ENCODE assay signal across 10 mouse cellular contexts in genomic region chr1:153679653-153680052, GRCm38 (mm10). TPM values are rescaled to one million over a fixed set of nuclear protein-coding genes. Genes with fewer than 3 reads are reported as not detected.
DNase-seq lines count a peak whose midpoint lies in the region; ATAC-seq lines count a peak whose summit lies in the region.
"Had no signal": no experiment of that assay in that cellular context is flagged by ENCODE, and none has a peak within 500 bp of the region (broad histone marks: within the 10 kb centered on the region; RNA-seq: fewer than 3 reads in every experiment).

No protein-coding gene starts in this region.

- peaks cover 38% of the 10 kb centered on the region for H3K4me1 ChIP-seq in forebrain, embryonic 10.5 days
- peaks cover 9% of the 10 kb centered on the region for H3K4me1 ChIP-seq in forebrain, embryonic 14.5 days (ENCODE audit: control insufficient read depth, insufficient read depth, low read length)
- H3K4me1 ChIP-seq in midbrain, embryonic 10.5 days: peaks cover 27% of the 10 kb centered on the region
- H3K4me1 ChIP-seq in midbrain, embryonic 14.5 days (ENCODE audit: control insufficient read depth, insufficient read depth, low read length): peaks cover 11% of the 10 kb centered on the region
- H3K4me1 ChIP-seq in liver, embryonic 15.5 days (replicated peaks): no peaks in the 10 kb centered on the region; the same call in 1 of the 2 replicates
- peaks cover 7% of the 10 kb centered on the region; the same call in 1 of the 2 replicates for H3K4me1 ChIP-seq in stomach, embryonic 16.5 days (ENCODE audit: control insufficient read depth, insufficient read depth, low read length)

- ATAC-seq in forebrain, embryonic 14.5 days: no peak
- no peak for ATAC-seq in midbrain, embryonic 14.5 days (ENCODE audit: low FRiP score, low TSS enrichment)
- ATAC-seq in liver, embryonic 15.5 days (ENCODE audit: insufficient read depth): no peak
- ATAC-seq in stomach, embryonic 16.5 days (ENCODE audit: insufficient read depth, low FRiP score): peak; percentile 30; the same call in 1 of the 2 replicates
- no peak for ATAC-seq in CD4-positive, CD25-positive, alpha-beta regulatory T cell, adult 4 months

- WGBS in forebrain, embryonic 10.5 days: 81% methylated on average over 3 of the region's 3 CpGs
- WGBS in forebrain, embryonic 14.5 days: 56% methylated on average over 3 of the region's 3 CpGs
- WGBS in midbrain, embryonic 10.5 days: 73% methylated on average over 3 of the region's 3 CpGs
- 56% methylated on average over 3 of the region's 3 CpGs for WGBS in midbrain, embryonic 14.5 days
- WGBS in liver, embryonic 15.5 days (ENCODE audit: insufficient replicate concordance): 45% methylated on average over 3 of the region's 3 CpGs
- WGBS in stomach, embryonic 16.5 days: 48% methylated on average over 3 of the region's 3 CpGs

- no peaks in the 10 kb centered on the region for H3K27me3 ChIP-seq in forebrain, embryonic 10.5 days (ENCODE audit: poor library complexity, severe bottlenecking)
- no peaks in the 10 kb centered on the region for H3K27me3 ChIP-seq in forebrain, embryonic 14.5 days (replicated peaks; ENCODE audit: control insufficient read depth, insufficient read depth, low read length)
- H3K27me3 ChIP-seq in midbrain, embryonic 10.5 days (ENCODE audit: low read depth, poor library complexity, severe bottlenecking): no peaks in the 10 kb centered on the region
- H3K27me3 ChIP-seq in midbrain, embryonic 14.5 days (ENCODE audit: control insufficient read depth, insufficient read depth, low read length): no peaks in the 10 kb centered on the region
- no peaks in the 10 kb centered on the region for H3K27me3 ChIP-seq in liver, embryonic 15.5 days
- H3K27me3 ChIP-seq in stomach, embryonic 16.5 days (ENCODE audit: control insufficient read depth, insufficient read depth, low read length): no peaks in the 10 kb centered on the region; the same call in 1 of the 2 replicates

- no peak overlapping the region for H3K4me3 ChIP-seq in forebrain, embryonic 10.5 days
- no peak overlapping the region for H3K4me3 ChIP-seq in forebrain, embryonic 14.5 days (ENCODE audit: low read depth, low read length)
- no peak overlapping the region for H3K4me3 ChIP-seq in midbrain, embryonic 10.5 days
- no peak overlapping the region for H3K4me3 ChIP-seq in midbrain, embryonic 14.5 days (replicated peaks; ENCODE audit: low read depth, low read length)
- no peak overlapping the region for H3K4me3 ChIP-seq in liver, embryonic 15.5 days (replicated peaks)
- H3K4me3 ChIP-seq in stomach, embryonic 16.5 days (replicated peaks; ENCODE audit: low read length): no peak overlapping the region
- H3K4me3 ChIP-seq: embryonic facial prominence, embryonic 10.5 days had no signal

- H3K27ac ChIP-seq in forebrain, embryonic 10.5 days: peak overlapping the region; percentile 44; the same call in 1 of the 2 replicates
- no peak overlapping the region for H3K27ac ChIP-seq in forebrain, embryonic 14.5 days (ENCODE audit: low read depth, low read length)
- H3K27ac ChIP-seq in midbrain, embryonic 10.5 days (replicated peaks): peak overlapping the region; percentile 59; the same call in 1 of the 2 replicates
- no peak overlapping the region for H3K27ac ChIP-seq in midbrain, embryonic 14.5 days (replicated peaks; ENCODE audit: low read depth, low read length)
- peak overlapping the region; percentile 69 for H3K27ac ChIP-seq in liver, embryonic 15.5 days (replicated peaks)
- H3K27ac ChIP-seq in stomach, embryonic 16.5 days (ENCODE audit: low read length): peak overlapping the region; percentile 24; the same call in 1 of the 2 replicates
- H3K27ac ChIP-seq: embryonic facial prominence, embryonic 10.5 days had no signal

- no peaks in the 10 kb centered on the region for H3K9me3 ChIP-seq in forebrain, embryonic 10.5 days
- H3K9me3 ChIP-seq in forebrain, embryonic 14.5 days (replicated peaks; ENCODE audit: control insufficient read depth, low read length): no peaks in the 10 kb centered on the region
- H3K9me3 ChIP-seq in midbrain, embryonic 10.5 days (replicated peaks): no peaks in the 10 kb centered on the region
- no peaks in the 10 kb centered on the region for H3K9me3 ChIP-seq in midbrain, embryonic 14.5 days (ENCODE audit: control insufficient read depth, low read length)
- no peaks in the 10 kb centered on the region for H3K9me3 ChIP-seq in liver, embryonic 15.5 days (replicated peaks)
- H3K9me3 ChIP-seq in stomach, embryonic 16.5 days (replicated peaks; ENCODE audit: control insufficient read depth, low read length): no peaks in the 10 kb centered on the region
- H3K9me3 ChIP-seq: embryonic facial prominence, embryonic 10.5 days had no signal

- DNase-seq in forebrain, embryonic 10.5 days (ENCODE audit: extremely low spot score, low spot score): no peak
- DNase-seq in forebrain, embryonic 14.5 days (ENCODE audit: low spot score): no peak
- DNase-seq in midbrain, embryonic 10.5 days (ENCODE audit: low spot score): no peak
- DNase-seq in midbrain, embryonic 14.5 days: no peak
- no peak for DNase-seq in urinary bladder, postnatal 10 days (ENCODE audit: low spot score)
- DNase-seq: B cell, adult 2 months had no signal

- H3K4me2 ChIP-seq in forebrain, embryonic 14.5 days (ENCODE audit: low read length): no peak overlapping the region
- no peak overlapping the region for H3K4me2 ChIP-seq in midbrain, embryonic 14.5 days (ENCODE audit: low read length)
- H3K4me2 ChIP-seq in liver, embryonic 15.5 days: no peak overlapping the region
- H3K4me2 ChIP-seq in stomach, embryonic 16.5 days (ENCODE audit: low read depth, low read length): no peak overlapping the region

- H3K9ac ChIP-seq in forebrain, embryonic 14.5 days (ENCODE audit: low read length): no peak overlapping the region
- no peak overlapping the region for H3K9ac ChIP-seq in midbrain, embryonic 14.5 days (replicated peaks; ENCODE audit: low read length)
- H3K9ac ChIP-seq in liver, embryonic 15.5 days: no peak overlapping the region
- no peak overlapping the region for H3K9ac ChIP-seq in stomach, embryonic 16.5 days (ENCODE audit: low read length)

- H3K36me3 ChIP-seq in forebrain, embryonic 10.5 days (replicated peaks): no peaks in the 10 kb centered on the region
- H3K36me3 ChIP-seq in forebrain, embryonic 14.5 days (ENCODE audit: control insufficient read depth, insufficient read depth, low read length): no peaks in the 10 kb centered on the region
- H3K36me3 ChIP-seq in midbrain, embryonic 10.5 days: no peaks in the 10 kb centered on the region
- H3K36me3 ChIP-seq in midbrain, embryonic 14.5 days (ENCODE audit: control insufficient read depth, insufficient read depth, low read length): no peaks in the 10 kb centered on the region
- no peaks in the 10 kb centered on the region for H3K36me3 ChIP-seq in liver, embryonic 15.5 days (replicated peaks)
- H3K36me3 ChIP-seq in stomach, embryonic 16.5 days (ENCODE audit: control insufficient read depth, insufficient read depth, low read length): no peaks in the 10 kb centered on the region
- H3K36me3 ChIP-seq: embryonic facial prominence, embryonic 10.5 days had no signal

RNA-seq across cellular contexts. Expression of gene Rgs8, which starts 26.8 kb away (rescaled TPM):
- 9.1 and 9.6 TPM in 2 replicates for polyA plus RNA-seq in forebrain, embryonic 10.5 days (2016; fragmentation: Nextera tagmentation; extraction: Ambion mirVana)
- 14.6 and 15.0 TPM in 2 replicates for polyA plus RNA-seq in forebrain, embryonic 14.5 days (2014; fragmentation: Nextera tagmentation; extraction: Ambion mirVana)
- 8.3 and 15.1 TPM in 2 replicates for polyA plus RNA-seq in midbrain, embryonic 10.5 days (2016; fragmentation: Nextera tagmentation; extraction: Ambion mirVana)
- 30.4 and 31.6 TPM in 2 replicates for polyA plus RNA-seq in midbrain, embryonic 14.5 days (2014; fragmentation: Nextera tagmentation; extraction: Ambion mirVana)
- polyA plus RNA-seq in liver, embryonic 15.5 days (2015; fragmentation: Nextera tagmentation; extraction: Ambion mirVana): 0.14 TPM in 1 of 2 replicates, not detected in the other
- polyA plus RNA-seq in stomach, embryonic 16.5 days (2015; fragmentation: Nextera tagmentation; extraction: Ambion mirVana): 0.32 and 0.50 TPM in 2 replicates
- under 1 TPM in 1 of 2 experiments, not detected in 1; 0.22 TPM for polyA plus RNA-seq in CD4-positive, CD25-positive, alpha-beta regulatory T cell, adult 4 months (2017; shearing (Covaris generic))

Comparison
In these comparisons a context has a peak if more than half of its experiments do, and no peak if none do; other contexts are left out.
1. H3K27ac ChIP-seq: peak in forebrain, embryonic 10.5 days (single experiment), midbrain, embryonic 10.5 days (single experiment), liver, embryonic 15.5 days (single experiment) and stomach, embryonic 16.5 days (single experiment); none in forebrain, embryonic 14.5 days (single experiment) and midbrain, embryonic 14.5 days (single experiment).